Mouse (Mus musculus) heart, postnatal 14 days (tissue): ENCODE measurements around the gene Ccdc33. TPM values are rescaled to one million over a fixed set of nuclear protein-coding genes. Genes with fewer than 3 reads are reported as not detected.

Experiments used
- DNase-seq, 2 experiments: peaks; one replicate each; pipeline ENCODE4 v3.0.0; 2021 to 2022
- intact Hi-C: fragments of 180-260 bp; cut with DNase I; formaldehyde crosslinking; loops from one replicate; pipeline ENCODE4 v1.15.1; 2025
- total RNA-seq, 2 experiments: library from RNA; stranded (reverse); gene quantifications; 2 replicates each; pipeline ENCODE4 v1.2.3; 2021

Ccdc33 gene
- total RNA-seq, 2 experiments from 2014 or later, result 0.53 TPM; not detected in 1

DNA sequence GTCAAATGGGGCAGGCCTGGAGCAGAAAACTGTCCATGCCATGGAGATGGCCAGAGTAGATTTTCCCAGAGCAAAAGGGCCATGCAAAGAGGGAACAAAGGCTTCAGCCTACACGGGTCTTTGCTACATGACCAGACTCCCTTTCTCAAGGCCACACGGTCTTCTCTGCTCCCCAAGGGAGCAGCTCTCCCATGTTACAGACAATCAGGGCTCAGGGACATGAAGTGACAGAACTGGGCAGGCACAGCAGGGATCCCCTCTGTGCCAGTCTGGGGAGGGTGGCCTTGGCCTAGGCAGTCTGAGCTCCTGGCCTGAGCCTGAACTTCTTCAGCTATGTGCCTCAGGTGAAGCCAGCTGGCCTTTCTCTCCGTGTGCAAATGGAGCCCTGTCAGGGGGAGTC is 65.1 kb downstream of the Ccdc33 start:
- no peak for DNase-seq
- intact Hi-C loops, result no loop called here

DNA sequence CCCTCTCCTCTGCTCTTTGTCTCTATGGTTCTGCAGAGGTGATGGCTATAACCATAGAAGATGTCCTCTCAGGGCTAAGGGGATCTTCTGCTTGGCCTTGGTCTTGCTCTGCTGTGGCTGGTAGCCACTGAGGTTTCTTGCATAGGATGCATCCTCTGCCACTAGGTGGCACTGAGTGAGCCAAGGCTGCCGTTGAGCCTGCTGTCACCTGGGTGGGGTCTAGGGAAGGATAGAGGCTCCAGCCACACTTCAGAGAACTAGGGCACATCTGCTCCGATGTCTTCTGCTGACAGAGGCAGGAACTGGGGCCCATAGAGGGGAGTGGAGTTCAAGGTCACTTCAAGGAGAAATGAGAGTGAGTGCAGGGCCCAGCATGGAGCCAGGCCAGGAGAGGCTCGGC is 65.5 kb downstream of the Ccdc33 start:
- intact Hi-C loops, result no loop called here

DNA sequence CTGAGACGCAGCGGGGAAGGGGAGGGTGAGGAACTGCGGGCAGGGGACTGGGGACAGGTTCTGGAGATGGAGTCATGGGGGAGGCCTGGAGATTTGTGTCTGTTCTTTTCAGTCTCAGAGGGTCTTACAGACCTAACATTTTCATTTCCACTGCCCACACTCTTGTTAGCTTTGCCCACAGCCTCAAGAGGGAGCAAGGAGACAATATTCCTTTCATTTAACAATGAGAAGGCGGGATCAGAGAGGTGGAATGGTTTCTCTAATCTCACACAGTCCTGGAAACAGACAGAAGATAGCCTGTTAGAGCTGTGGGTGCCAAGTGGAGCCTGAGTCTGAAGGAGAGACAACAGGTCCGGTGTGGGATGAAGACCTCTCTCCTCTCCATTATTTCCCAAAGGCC is 66.7 kb downstream of the Ccdc33 start:
- intact Hi-C loops, result no loop called here
- DNase-seq, result no peak

More for the DNA sequence above, 65.5 kb downstream of the Ccdc33 start:
- peak; percentile 30 to 60 for DNase-seq

DNA sequence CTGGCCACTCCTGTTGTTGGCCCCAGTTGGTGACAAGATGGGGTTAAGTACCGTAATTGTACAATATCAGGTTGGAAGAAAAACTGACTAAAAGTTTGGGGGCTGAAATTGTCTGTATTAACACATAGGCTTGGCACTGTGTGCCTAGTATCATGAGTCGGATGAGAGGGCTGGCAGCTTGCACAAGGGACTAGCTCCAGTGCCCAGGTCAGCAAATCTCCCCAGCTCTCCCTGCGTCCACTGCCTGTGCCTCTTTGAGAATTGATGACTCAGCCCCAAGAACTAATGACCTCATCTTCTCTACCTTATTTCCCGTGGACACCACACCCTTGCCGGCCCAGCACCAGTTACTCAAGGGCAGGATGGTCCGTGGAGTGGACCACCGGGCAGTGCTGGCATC is 68.8 kb downstream of the Ccdc33 start:
- intact Hi-C loops, result no loop called here
- DNase-seq, result no peak

DNA sequence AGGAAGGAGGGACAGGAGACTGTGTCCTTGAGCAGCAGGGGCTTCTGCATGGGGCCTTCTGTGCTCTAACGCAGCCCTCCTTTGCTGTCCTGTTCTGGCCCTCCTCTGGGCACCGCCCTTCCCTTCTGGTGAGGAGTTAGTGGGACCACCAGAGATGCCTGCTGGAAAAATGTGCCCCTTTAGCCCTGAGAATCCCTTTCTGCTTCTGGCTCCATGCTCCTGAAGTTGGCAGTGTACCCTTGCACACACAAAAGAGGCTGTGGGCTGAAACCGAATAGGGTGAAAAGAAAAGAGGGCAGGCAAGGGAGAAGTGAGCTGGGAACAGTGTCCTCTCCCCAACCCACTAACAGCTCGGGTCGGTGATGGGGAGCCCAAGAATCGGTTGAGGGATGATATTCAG is 69.4 kb downstream of the Ccdc33 start:
- DNase-seq, result no peak
- intact Hi-C loops, result no loop called here

DNA sequence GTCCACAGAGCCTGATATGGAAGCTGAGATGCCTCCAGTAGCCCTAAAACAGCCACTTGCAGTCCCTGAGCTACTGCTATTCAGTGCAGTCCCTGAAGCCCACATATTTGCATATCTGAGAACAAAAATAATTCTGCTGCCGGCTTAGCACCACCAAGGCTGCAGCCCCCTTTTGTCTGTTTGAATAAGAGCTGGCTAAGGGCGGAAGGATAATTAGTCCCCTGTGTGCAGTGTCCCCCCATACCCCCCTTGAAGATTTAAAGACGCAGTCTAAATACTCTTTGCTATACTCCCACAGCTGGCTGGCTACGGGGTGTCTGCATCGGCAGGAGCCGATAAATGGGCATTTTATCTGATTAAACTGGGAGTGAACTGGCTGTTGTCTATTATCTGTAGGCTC is 70.0 kb downstream of the Ccdc33 start:
- intact Hi-C loops, result no loop called here
- no peak for DNase-seq

DNA sequence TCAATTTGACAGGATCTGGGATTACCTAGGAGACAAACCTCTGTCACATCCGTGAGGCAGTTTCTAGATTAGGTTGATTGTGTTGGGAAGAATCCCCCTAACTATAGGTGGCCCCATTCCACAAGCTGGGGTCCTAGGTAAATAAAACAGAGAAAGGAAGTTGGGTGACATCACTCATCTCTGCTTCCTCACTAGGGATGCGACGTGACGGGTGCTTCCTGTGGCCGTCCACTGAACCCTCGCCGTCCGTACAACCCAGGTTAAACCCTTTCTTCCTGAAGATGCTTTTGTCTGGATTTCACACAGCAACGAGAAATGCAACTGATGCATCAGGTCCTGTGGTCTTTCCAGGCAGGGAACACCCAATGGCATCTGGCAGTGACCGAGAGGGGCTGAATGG is 71.6 kb downstream of the Ccdc33 start:
- no peak for DNase-seq
- intact Hi-C loops, result no loop called here

DNA sequence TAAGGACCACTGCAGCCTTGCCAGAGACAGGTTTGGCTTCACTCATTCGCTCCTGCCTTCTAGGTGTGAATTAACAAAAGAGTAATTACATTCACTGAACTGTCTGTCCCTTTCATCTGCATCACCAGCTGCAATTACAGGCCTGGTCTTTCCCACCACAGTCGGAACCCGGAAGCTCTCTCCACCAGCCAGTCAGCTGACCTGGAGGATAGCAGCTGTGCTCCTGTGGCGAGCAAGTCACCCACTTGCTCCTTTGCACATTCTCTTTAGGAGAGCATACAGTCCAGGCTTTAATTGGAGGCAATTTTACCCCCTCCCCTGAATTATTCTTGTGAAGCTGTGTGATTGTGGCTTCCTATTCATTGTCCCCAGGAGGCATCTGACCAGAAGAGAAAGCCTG is 73.0 kb downstream of the Ccdc33 start:
- intact Hi-C loops, result no loop called here
- no peak for DNase-seq

DNA sequence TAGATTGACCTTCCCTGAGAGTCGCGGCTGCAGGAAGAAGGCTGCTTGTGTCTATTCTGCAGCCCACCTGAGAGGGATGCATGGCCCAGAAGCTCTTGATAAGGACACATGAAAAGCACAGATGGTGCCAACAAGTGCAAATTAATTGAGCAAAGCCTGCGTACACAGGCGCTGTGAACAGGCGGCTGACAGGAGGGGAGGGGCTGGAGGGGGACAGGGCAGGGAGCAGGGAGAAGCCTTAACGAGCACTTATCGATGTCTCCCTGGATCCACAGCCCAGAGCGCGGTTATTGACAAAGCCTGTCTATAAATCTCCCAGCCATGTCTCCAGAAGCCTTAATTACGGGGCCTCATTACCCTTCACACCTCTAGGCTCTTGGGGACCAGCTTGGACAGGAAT is 73.8 kb downstream of the Ccdc33 start:
- intact Hi-C loops, result no loop called here
- DNase-seq, result no peak

DNA sequence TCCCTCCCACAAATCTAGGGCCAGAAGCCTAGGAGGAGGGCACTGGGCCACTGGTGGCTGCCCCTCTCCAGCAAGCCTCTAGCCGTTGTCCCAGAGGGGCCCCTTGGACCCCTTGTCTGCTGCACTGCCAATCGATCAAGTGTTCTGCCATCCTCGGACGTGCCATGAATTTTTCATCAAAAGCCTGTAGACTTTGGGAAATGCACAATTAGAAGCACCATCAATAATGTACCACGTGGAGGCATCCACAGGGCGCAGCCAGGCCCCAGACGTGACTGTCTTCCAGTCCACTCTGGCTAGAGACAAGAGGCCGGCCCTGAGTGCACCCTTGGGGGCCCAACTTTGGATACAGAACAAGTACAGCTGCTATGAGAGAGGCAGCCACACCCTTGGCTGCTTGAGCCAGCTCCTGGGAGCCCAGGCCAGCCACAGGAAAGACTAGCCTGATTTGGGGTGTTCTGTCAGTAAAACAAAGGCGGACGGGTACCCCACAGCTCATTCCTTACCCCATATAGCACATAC is 75.1 kb downstream of the Ccdc33 start:
- DNase-seq, result peak; percentile 70 to 72
- intact Hi-C loops, result no loop called here

DNA sequence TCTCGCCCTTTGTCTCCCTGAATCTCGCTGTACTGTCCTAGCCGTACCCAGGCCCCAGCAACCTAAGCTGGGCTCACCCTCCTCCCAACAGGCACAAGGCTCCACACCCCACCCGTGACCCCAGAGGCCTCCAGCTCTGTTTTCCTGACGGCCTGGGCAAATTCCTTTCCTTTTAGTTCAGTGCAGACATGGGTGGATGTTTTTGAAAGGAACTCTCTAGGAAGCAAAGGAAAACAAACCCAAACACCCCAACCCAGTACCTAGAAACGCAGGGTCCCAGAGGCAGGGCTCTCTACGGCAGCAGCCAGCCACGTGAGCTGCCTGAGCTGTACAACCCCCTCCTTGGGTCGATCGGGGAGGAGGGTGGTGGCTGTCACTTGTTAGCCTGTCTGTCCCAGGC is 76.2 kb downstream of the Ccdc33 start:
- intact Hi-C loops, result no loop called here
- peak; percentile 37 to 42 for DNase-seq

DNA sequence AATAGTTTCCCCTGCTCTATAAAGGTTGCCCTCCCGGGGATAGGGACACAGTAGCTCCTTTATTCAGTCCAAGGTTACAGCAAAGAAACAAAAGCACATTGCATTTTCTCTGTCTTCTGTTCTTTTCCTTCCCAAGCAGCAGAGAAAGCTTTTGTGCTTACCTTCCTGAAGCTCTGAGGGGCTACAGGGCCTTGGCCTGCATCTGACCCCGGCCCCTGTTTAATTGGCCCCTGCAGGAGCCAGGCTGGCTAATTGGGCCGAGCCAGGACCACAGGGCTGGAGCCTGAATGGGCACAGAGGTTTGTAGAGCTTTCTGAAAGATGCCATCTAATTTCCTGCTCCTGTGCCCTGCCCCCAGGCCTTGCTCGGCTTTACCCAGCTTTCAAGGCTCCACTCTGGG is 77.6 kb downstream of the Ccdc33 start:
- intact Hi-C loops, result loop anchor here (2.0 kb wide), 1 partner anchor 238 kb away; no protein-coding TSS in a partner anchor

DNA sequence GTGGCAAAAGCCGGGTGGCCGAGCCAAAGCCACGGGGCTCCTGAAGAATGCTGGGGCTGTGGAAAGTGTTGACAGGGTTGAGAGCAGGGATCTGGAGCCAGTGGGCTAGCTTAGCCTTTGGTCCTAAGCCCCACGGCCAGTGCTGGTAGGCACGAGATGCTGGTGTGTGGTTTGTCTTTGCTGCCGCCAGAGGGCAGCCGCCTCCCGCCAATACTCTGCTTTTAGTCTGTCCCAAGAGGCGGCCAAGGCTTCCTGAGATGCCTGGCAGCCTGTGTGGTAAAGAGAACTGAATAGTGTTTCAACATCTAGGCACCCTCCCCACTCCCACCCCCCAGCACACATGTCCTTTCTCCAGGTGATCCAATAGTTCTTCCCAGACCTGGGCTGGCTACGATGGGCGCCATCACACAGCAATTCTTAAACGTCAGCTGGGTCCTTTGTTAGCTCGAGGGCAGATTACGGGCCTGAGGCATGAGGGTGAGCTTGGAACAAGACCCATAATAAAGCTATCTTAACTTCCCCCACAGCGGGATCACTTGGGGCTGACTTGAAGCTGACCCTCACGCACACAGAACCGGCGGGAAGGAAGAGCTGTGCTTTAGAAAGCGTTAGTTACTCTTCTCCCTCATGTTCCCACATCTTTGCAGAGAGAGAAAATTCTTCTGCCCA is 80.0 kb downstream of the Ccdc33 start:
- intact Hi-C loops, result loop anchor here (1.0 to 10.0 kb wide), 2 partner anchors 166 to 326 kb away; partner anchors contain the start of genes Islr and Islr2
- peak; percentile 83 to 86 for DNase-seq

More for the DNA sequence above, 77.6 kb downstream of the Ccdc33 start:
- no peak for DNase-seq

DNA sequence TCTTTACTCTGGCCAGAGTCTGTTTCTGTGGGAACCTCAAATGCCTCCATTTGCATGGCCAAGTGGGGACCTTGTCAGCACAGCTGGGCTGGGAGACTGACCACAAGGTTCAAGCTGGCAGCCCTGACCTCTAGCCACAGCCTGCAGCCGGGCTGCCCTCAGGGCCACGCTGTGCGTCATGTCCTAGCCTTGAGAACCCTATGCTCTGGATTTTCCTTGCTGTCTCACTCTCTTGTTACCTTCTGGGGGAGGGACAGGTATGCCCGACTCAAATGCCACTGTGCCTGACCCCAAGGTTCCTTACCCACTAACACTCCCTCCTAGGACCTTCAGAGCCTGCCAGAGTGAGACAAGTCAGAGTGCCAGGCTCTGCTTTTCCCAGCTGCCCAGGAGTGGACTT is 81.7 kb downstream of the Ccdc33 start:
- DNase-seq, result no peak
- intact Hi-C loops, result loop anchor here (10.0 kb wide), 1 partner anchor 328 kb away; no protein-coding TSS in a partner anchor

DNA sequence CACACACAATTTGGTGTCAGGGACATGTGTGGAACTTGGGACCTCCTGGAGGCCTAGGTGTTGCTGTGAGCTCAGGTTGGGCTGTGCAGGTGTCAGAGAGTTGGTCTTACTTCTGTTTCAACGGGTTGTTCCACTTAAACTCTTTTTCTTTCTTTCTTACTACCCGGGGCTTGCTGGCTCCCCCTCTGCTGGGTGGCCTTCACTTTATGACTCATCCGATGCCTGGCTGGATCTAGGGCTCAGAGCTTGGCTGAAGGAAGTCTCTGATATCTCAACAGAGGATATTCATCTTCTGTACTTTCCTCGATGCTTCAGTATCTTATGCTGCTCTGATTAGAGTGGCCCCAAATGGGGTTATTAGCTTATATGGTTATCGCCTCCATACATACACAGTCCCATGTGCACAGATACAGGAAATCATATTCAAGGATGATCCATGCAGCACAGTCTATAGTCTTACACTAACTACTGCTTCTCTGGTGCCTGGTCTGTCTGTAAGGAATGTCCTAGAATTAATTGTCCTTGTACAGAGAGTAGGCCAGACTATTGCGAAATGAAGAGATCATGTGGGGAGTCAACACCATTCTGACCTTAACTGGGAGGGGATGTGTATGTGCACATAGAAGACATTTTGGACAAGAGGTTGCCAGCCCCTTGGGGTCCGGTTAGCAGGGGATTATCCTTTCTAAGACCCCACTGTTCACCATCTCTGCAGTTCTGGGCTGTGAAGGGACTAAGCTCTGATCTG is 82.5 kb downstream of the Ccdc33 start:
- intact Hi-C loops, result loop anchor here (10.0 kb wide), 1 partner anchor 329 kb away; no protein-coding TSS in a partner anchor
- DNase-seq, result no peak

DNA sequence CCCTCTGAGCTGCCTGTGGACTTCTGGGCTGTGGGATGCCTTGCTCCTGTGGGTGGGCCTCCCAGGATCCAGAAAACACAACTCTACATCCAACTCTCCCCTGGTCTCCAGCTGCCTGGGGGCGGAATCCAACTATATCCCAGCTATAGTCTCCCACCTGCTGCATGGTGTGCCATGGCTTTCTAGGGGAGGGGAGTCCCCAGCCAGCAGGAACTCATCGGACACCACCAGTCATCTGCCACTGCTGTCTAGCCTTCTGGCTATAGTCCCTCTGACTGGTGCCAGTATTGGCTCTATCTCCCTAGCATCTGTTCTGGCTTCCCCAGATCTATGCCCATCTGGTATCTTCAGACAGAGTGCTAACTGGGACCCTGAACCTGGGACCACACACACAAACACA is 83.1 kb downstream of the Ccdc33 start:
- intact Hi-C loops, result loop anchor here (10.0 kb wide), 1 partner anchor 329 kb away; no protein-coding TSS in a partner anchor
- DNase-seq, result no peak

DNA sequence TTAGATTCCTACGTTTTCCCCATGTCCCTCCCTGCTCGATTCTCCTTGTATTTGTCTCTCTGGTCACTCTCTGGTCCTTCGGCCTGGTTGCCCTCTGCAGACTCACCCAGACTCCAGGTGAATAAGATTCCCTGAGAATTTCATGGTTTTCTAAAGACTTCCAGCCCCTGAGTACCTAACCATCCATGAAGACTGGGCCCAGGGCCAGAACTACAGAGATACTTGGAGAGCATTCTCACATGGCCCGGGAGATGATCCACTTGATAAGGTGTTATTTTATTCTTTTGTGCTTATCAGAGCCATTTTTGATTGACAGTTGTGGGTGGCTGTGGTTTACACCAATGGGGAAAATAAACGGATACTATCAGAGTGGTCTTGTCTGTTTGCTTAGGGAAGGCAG is 86.7 kb downstream of the Ccdc33 start:
- intact Hi-C loops, result loop anchor here (10.0 kb wide), 1 partner anchor 333 kb away; no protein-coding TSS in a partner anchor
- DNase-seq, result no peak

DNA sequence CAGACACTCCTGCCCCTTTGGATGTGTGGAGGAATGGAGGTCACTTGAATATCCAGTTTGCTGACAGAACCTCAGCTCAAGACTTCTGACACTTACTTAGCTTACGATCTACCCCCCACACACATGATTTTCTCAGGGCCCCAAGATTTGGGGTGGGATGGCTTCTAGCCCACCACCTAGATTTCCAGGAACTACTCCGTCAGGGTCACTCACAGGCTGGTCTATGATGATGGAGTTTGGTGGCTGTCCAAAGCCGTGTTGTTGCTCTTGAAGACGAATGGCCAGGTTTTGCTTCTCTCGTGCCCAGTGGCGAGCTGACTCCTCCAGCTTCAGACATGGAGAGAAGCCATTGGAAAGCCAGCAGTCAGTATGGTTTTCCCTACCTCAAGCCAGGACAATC is 89.0 kb downstream of the Ccdc33 start:
- no peak for DNase-seq
- intact Hi-C loops, result loop anchor here (10.0 kb wide), 1 partner anchor 335 kb away; no protein-coding TSS in a partner anchor

DNA sequence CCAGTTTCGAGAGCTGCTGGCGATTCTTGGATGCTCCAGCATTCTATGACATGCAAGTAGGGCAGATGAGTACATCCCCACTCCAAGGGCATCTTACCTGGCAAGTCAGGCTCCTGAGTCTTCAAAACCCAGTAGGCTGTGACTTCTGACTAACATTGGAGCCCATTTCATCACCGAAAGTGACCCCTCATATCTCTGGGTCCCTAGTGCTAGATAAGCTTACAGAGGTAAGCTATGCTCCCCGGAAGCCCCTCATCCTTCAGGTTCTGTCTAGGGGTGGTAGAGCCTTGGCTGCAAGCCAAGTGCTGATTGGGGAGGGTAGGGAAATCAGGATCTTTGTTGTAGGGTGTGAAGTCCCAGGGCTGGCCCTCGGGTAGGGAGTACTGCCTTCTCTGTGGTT is 89.8 kb downstream of the Ccdc33 start:
- DNase-seq, result no peak
- intact Hi-C loops, result no loop called here

DNA sequence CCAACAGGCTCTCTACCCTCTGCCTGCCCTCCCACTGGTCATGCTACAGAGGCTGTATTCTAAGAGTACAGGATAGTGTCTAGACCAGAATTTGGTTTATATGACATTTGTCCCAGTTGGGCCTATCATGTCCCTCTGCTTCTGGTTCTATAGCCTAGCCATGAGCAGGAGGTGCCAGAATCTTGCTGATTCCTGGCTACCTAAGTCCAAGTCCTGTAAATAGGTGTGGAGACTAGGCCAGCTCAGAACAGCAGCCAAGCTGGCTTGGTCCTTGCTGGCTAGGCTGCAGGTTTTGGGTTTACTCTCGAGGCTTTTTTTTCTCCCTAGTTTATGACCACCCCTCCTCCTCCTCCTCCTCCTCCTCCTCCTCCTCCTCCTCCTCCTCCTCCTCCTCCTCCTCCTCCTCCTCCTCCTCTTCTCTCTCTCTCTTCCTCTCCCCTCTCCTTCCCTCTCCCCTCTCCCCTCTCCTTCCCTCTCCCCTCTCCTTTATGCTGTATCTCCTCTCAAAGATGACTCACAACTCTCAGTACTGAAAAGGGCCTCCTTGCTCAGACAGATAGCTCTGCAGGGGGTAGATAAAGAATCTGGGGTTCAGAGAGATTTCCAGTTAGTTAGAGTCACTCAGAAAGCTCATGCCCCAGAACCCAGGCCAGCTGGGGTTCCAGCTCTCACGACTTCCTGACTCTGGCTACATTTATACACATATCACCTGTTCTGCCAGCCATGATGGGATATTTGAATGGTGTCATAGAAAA is 91.0 kb downstream of the Ccdc33 start:
- intact Hi-C loops, result no loop called here
- DNase-seq, result no peak

DNA sequence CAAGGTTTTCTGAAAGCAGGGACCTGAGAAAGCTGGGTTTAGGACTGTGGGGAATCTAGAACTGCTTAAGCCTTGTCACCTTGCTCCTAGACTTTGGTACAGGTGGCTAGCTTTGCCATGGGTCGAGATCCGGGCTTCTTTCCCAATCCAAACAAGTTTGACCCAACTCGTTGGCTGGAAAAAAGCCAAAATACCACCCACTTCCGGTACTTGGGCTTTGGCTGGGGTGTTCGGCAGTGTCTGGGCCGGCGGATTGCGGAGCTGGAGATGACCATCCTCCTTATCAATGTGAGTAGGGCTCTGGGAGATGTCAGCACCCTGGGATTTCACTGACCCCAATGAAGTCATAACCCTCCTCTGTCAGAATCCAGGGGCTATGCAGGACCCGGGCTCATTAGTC is 92.6 kb downstream of the Ccdc33 start:
- no peak for DNase-seq
- intact Hi-C loops, result no loop called here
